Mouse (Mus musculus) CH12.LX (cell line): ENCODE measurements at regions not wholly inside any gene's neighbourhood (a gene's known extent, or its start where the extent isn't known, plus 50 kb on each side); places are given as distances from the start of the nearest gene placed in this dataset.

Source experiments
- CTCF ChIP-seq, 2 experiments: IDR thresholded peaks in 1 of 2; conservative IDR thresholded peaks in 1 of 2; 2 replicates each; pipeline ENCODE4 v1.5.1; 2011 to 2012; ENCODE audit warnings: low read depth in 2 of 2, low read length in 2 of 2, improper control_type of control experiment in 1 of 2, inconsistent platforms in 1 of 2, mild to moderate bottlenecking in 1 of 2, moderate library complexity in 1 of 2
- HCFC1 ChIP-seq: IDR thresholded peaks from 2 replicates; pipeline ENCODE4 v1.6.1; 2012; ENCODE audit warnings: low read depth, mild to moderate bottlenecking, inconsistent platforms, low read length, improper control_type of control experiment

- TF ChIP-seq HCFC1 (no peak), CTCF (conservative IDR thresholded peaks at IDR 0.05 in 1 of 2, IDR thresholded peaks at IDR 0.05 in 1 of 2; ENCODE audit: low read depth in 2 of 2, low read length in 2 of 2) (no peak)
Observed at GRCm38 (mm10) chr4:105912296-105912695, 122.6 kb downstream of the Gm12728 start.
